Mouse (Mus musculus): Measurements from ENCODE around the gene Ndufc1. TPM values are rescaled to one million over a fixed set of nuclear protein-coding genes. Genes with fewer than 3 reads are reported as not detected.

Ndufc1 gene
- polyA plus RNA-seq, 1 experiment from 2014 or later, result 680 TPM

Other genes starting within 250 kb of the Ndufc1 start
- gene Noct, start 184.5 kb downstream of the Ndufc1 start, polyA plus RNA-seq (2015; fragmentation: Nextera tagmentation; extraction: Ambion mirVana), result 29.0 and 30.8 TPM in 2 replicates
- gene Elf2, start 68.3 kb downstream of the Ndufc1 start, polyA plus RNA-seq (2015; fragmentation: Nextera tagmentation; extraction: Ambion mirVana), result 27.1 and 27.7 TPM in 2 replicates
- 0.39 and 0.82 TPM in 2 replicates for gene Mgarp, start 12.2 kb downstream of the Ndufc1 start, polyA plus RNA-seq (2015; fragmentation: Nextera tagmentation; extraction: Ambion mirVana)
- 38.2 and 41.3 TPM in 2 replicates for gene Naa15, start 6.2 kb upstream of the Ndufc1 start, polyA plus RNA-seq (2015; fragmentation: Nextera tagmentation; extraction: Ambion mirVana)
- gene Rab33b, start 74.9 kb upstream of the Ndufc1 start, polyA plus RNA-seq (2015; fragmentation: Nextera tagmentation; extraction: Ambion mirVana), result 33.6 and 33.7 TPM in 2 replicates
- gene Setd7, start 151.9 kb upstream of the Ndufc1 start, polyA plus RNA-seq (2015; fragmentation: Nextera tagmentation; extraction: Ambion mirVana), result 2.6 and 2.7 TPM in 2 replicates

All from midbrain, embryonic 16.5 days (tissue).